Mouse (Mus musculus) neural tube, embryonic 11.5 days (tissue): ENCODE measurements around the gene Cox11. TPM values are rescaled to one million over a fixed set of nuclear protein-coding genes. Genes with fewer than 3 reads are reported as not detected.

Experiments
- ATAC-seq: fragments of 200-750 bp; cut with Nextera tagmentation; 2 replicates; pipeline ENCODE4 v1.8.0; 2017; ENCODE audit warnings: moderate number of reproducible peaks, mild to moderate bottlenecking, moderate TSS enrichment, moderate library complexity; ENCODE audit not compliant: insufficient read depth, low FRiP score, low TSS enrichment
- DNase-seq: peaks from one replicate; pipeline ENCODE4 v3.0.0-alpha.2; 2015; ENCODE audit warnings: low spot score
- H3K27ac ChIP-seq: fragments of 300-500 bp; sonication (generic); 2 replicates; pipeline ENCODE4 v1.5.1; 2014; ENCODE audit warnings: low read depth, mild to moderate bottlenecking, low read length
- H3K27me3 ChIP-seq: fragments of 300-500 bp; sonication (generic); 2 replicates; pipeline ENCODE4 v1.6.1; 2014; ENCODE audit warnings: mild to moderate bottlenecking, low read length, mixed read lengths; ENCODE audit not compliant: control insufficient read depth, insufficient read depth
- H3K36me3 ChIP-seq: fragments of 300-500 bp; sonication (generic); 2 replicates; pipeline ENCODE4 v1.6.1; 2014; ENCODE audit warnings: mild to moderate bottlenecking, low read length, moderate library complexity, mixed read lengths; ENCODE audit not compliant: control insufficient read depth, insufficient read depth
- H3K4me1 ChIP-seq: fragments of 300-500 bp; sonication (generic); 2 replicates; pipeline ENCODE4 v1.6.1; 2014; ENCODE audit warnings: low read length, mixed read lengths; ENCODE audit not compliant: control insufficient read depth, insufficient read depth
- H3K4me2 ChIP-seq: fragments of 300-500 bp; sonication (generic); 2 replicates; pipeline ENCODE4 v1.6.1; 2014; ENCODE audit warnings: low read depth, mild to moderate bottlenecking, moderate library complexity
- H3K4me3 ChIP-seq: fragments of 300-500 bp; sonication (generic); 2 replicates; pipeline ENCODE4 v1.5.1; 2014; ENCODE audit warnings: low read depth, low read length
- H3K9ac ChIP-seq: fragments of 300-500 bp; sonication (generic); 2 replicates; pipeline ENCODE4 v1.6.1; 2014; ENCODE audit warnings: mild to moderate bottlenecking, low read length
- H3K9me3 ChIP-seq: fragments of 300-500 bp; sonication (generic); 2 replicates; pipeline ENCODE4 v1.6.1; 2016; ENCODE audit warnings: low read length; ENCODE audit not compliant: control insufficient read depth
- WGBS: fragments of 180-500 bp; shearing (Covaris S2); extraction: QIAGEN DNeasy Blood & Tissue Kit; methylation state at CpG from one replicate; pipeline ENCODE4 v1.1.7; 2014; 5-methylcytosine and 5-hydroxymethylcytosine counted together
- polyA plus RNA-seq: library from polyadenylated mRNA; unstranded; fragments of >200 nt; fragmentation: Nextera tagmentation; extraction: Ambion mirVana; gene quantifications from 2 replicates; pipeline ENCODE4 v1.2.1, GENCODE M21; 2014

Cox11 gene
- polyA plus RNA-seq, 1 experiment from 2014 or later = 23.6 TPM

DNA sequence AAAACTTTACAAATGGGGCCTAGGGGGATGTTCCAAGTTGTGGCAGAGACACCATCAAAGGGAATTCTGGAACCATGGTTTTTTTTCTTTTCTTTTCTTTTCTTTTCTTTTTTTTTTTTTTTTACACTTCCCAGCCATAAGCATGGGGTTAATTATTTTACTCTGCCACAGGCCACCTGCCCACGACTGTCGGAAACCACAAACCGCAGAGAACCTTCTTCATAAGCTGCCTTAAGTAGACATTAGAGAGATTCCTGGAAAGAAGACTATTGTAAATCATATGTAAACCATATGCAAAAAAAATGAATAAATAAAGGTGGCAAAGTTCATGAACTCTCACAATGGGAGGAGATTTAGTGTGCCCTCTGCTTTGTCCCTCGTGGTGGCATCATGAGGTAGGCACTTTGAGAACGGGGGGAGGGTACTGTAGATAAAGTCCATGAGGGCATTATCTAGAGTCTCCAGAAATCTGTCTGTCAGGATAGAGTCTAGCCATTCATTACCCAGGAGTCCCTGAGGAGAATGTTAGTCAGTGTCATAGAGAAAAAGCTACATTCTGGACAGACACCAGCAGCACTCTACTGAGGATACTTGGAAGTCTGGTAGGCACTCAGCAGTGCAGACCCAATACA is 37.6 kb downstream of the Cox11 start:
- DNase-seq (no peak), ATAC-seq (no peak)
- no peaks in the 10 kb centered on the region for H3K9me3 ChIP-seq
- H3K9ac ChIP-seq = no peak overlapping the region
- no peaks in the 10 kb centered on the region for H3K36me3 ChIP-seq
- no peak overlapping the region for H3K4me3 ChIP-seq
- WGBS = 78% methylated on average over 5 of the region's 5 CpGs
- no peaks in the 10 kb centered on the region for H3K27me3 ChIP-seq
- no peaks in the 10 kb centered on the region for H3K4me1 ChIP-seq
- no peak overlapping the region for H3K4me2 ChIP-seq
- no peak overlapping the region for H3K27ac ChIP-seq

DNA sequence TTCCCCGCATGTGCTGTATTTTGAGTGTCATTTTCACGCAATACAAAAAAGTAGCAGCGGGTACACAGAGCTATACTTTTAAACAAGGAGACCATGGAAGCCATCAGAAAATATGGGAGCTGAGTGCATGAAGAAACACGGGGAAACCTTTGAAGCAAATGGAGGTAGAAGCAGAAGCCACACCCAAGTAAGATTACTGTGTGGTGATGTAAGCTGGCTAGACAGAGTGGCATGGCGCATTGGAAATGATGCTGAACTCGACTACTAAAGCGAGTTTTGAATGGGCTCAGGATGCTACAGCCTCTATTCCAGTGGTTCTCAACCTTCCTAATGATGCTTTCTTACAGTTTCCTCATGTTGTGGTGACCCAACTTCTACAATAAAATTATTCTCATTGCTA is 39.1 kb downstream of the Cox11 start:
- Histone ChIP-seq H3K9ac (no peak overlapping the region), H3K27ac (no peak overlapping the region), H3K36me3 (no peaks in the 10 kb centered on the region), H3K4me3 (no peak overlapping the region), H3K4me1 (no peaks in the 10 kb centered on the region), H3K4me2 (no peak overlapping the region), H3K9me3 (no peaks in the 10 kb centered on the region), H3K27me3 (no peaks in the 10 kb centered on the region)
- no peak for ATAC-seq
- DNase-seq = no peak
- whole genome bisulfite sequencing = 95% methylated on average over 7 of the region's 7 CpGs

DNA sequence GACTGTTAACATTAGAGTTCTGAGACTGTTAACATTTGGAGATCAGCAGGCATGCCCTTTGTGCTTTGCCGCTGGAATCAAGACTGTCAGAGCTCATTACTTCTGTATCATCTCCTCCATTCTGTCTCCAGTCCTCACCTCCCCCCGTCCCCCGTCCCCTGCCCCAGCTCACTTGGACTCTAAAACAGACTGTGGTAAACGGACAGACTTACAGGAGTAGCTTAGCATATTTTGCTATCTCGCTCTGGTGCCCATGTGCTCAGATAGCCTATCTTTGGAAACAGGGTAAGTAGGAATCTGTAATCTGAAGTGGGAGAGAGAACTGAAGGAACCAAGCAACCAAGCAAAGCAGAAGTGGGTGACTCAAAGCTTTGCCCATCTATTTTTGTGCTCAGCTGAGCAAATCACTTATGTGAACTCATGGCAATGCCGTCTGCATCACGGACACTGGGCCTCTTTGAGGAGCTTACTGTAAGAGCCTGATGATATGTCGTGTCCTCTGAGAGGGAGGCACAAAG is 39.9 kb downstream of the Cox11 start:
- DNase-seq (no peak), ATAC-seq (no peak)

DNA sequence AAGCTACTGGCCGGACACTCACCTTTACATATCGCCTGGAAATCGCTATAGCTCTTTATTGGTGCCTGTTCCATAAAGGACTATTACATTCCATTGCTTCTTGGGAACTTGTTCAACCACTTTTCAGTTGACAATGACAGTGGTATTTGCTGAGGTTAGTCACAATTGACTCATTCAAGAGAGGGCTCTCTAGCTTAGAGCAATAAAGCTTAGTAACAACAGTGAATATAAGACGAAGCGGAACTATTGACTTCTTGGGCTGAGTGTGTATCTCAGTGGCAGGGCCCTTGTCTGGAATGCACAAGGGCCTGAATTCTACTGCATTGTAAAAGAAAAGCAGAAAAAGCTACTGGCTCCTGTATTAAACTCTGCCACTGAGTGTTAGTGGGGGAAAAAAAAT is 40.6 kb downstream of the Cox11 start:
- no peak overlapping the region for H3K4me2 ChIP-seq
- H3K9me3 ChIP-seq = no peaks in the 10 kb centered on the region
- ATAC-seq (no peak), DNase-seq (no peak)
- H3K27ac ChIP-seq = no peak overlapping the region
- H3K36me3 ChIP-seq = no peaks in the 10 kb centered on the region
- no peak overlapping the region for H3K4me3 ChIP-seq
- WGBS = 89% methylated on average over 5 of the region's 5 CpGs
- no peaks in the 10 kb centered on the region for H3K4me1 ChIP-seq
- no peak overlapping the region for H3K9ac ChIP-seq
- no peaks in the 10 kb centered on the region for H3K27me3 ChIP-seq

More for the DNA sequence above, 39.9 kb downstream of the Cox11 start:
- H3K27me3 ChIP-seq = no peaks in the 10 kb centered on the region
- H3K4me3 ChIP-seq = no peak overlapping the region
- H3K36me3 ChIP-seq = no peaks in the 10 kb centered on the region
- no peaks in the 10 kb centered on the region for H3K9me3 ChIP-seq
- WGBS = 70% methylated on average over 8 of the region's 8 CpGs
- H3K9ac ChIP-seq = no peak overlapping the region
- H3K4me2 ChIP-seq = no peak overlapping the region
- no peaks in the 10 kb centered on the region for H3K4me1 ChIP-seq
- H3K27ac ChIP-seq = no peak overlapping the region

DNA sequence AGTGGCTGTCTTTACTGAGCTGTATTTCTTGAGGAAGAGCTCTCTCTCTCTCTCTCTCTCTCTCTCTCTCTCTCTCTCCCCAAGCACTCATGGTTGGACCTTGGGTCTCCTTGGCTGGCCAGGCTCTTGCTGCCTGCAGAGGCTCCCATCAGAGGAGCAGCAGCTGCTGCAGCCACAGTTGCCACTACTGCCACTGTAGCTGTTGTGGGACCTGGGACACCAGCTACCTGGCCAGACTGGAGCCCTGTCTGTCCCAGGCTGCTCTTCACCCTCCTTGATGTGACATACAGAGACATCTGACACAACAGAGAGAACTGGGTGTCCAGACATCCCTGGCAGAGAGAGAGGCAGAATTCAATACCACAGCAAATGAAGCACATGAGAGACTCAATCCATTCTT is 43.2 kb downstream of the Cox11 start:
- H3K9ac ChIP-seq = no peak overlapping the region
- H3K36me3 ChIP-seq = no peaks in the 10 kb centered on the region
- ATAC-seq = no peak
- H3K4me2 ChIP-seq = no peak overlapping the region
- no peak for DNase-seq
- H3K27ac ChIP-seq = no peak overlapping the region
- no peaks in the 10 kb centered on the region for H3K9me3 ChIP-seq
- no peak overlapping the region for H3K4me3 ChIP-seq
- no peaks in the 10 kb centered on the region for H3K27me3 ChIP-seq
- no peaks in the 10 kb centered on the region for H3K4me1 ChIP-seq

DNA sequence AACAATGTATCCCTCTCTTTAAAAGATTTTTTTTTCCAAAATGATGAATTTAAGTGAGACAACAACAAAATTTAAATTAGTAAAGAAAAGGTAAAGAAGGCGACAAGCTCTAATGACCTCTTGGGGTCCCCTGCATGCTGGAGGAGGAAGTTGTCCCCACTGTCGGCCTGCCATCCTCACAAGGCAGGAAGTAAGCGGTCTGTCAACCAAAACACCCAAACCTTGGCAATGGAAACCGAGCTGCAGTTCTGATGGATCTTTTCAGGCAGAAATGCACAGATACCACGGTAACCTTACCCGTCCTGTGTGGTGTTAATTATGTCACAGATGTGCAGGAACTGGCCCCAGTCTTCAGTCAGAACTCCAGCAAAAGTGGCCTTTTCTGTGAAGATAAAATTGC is 46.8 kb downstream of the Cox11 start:
- 68% methylated on average over 6 of the region's 6 CpGs for WGBS
- H3K27me3 ChIP-seq = no peaks in the 10 kb centered on the region
- no peaks in the 10 kb centered on the region; the same call in 1 of the 2 replicates for H3K4me1 ChIP-seq
- H3K4me2 ChIP-seq = no peak overlapping the region
- ATAC-seq (no peak), DNase-seq (no peak)
- no peak overlapping the region for H3K27ac ChIP-seq
- peaks cover 4% of the 10 kb centered on the region; the same call in 1 of the 2 replicates for H3K9me3 ChIP-seq
- no peaks in the 10 kb centered on the region for H3K36me3 ChIP-seq
- H3K4me3 ChIP-seq = no peak overlapping the region
- no peak overlapping the region for H3K9ac ChIP-seq

DNA sequence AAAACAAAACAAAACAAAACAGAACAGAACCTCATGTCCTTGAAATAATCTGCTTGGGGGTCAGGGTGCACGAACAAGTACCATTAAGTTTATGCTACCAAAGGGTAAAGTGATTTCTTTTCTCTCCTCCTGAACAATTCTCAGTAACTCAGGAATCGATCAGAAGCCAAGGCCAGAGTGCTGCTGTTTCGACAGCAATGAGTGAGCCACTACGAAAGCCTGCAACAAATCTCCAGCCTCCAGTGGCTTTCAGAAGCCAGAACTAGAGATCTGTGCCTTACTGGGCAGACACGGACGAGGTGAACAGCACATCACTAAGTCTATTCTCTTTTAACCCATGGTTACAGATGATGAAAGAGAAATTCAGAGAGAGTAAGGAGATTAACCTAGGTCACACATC is 47.2 kb downstream of the Cox11 start:
- no peak for ATAC-seq

DNA sequence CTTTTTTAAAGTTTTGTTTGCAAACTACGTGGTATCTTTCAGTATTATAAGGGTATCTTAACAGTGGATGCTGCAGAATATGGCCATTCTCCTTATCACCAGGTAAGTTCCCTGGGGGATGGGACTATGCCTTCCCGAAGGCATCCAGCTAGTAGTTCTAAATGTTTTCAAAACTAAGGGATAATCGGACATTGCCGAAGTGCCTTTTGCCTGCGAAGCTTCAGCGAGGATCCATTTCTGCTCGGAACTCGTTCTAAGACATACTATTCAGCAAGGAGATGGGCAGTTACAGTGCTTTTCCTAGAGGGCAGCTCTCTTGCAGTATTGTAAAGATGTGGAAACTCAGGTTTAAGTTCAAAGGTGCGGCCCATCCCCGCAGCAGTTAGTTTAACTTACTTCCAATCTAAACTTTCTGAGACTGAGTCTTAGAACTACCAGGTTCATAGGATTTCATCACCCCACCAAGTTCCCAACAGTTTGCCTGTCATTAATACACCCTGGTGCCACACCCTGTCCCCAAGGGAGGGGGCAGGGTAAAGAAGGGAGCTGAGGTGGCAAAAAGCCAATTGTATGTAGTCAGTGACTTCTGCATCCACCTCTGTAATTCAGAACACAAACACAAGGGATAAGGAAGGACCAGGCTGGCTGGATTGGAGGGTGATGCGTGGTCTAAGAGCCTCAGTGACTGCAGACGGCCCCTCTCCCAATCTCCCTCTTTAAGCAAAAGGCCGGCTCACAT is 48.5 kb downstream of the Cox11 start:
- Histone ChIP-seq H3K9ac (no peak overlapping the region), H3K27ac (no peak overlapping the region), H3K4me2 (peak overlapping the region; percentile 78), H3K4me3 (peak overlapping the region; percentile 56), H3K9me3 (peaks cover 4% of the 10 kb centered on the region; the same call in 1 of the 2 replicates), H3K4me1 (no peaks in the 10 kb centered on the region; the same call in 1 of the 2 replicates), H3K36me3 (no peaks in the 10 kb centered on the region), H3K27me3 (no peaks in the 10 kb centered on the region)
- DNase-seq (no peak), ATAC-seq (peak; percentile 14; the same call in 1 of the 2 replicates)
- WGBS = 69% methylated on average over 13 of the region's 13 CpGs

More for the DNA sequence above, 47.2 kb downstream of the Cox11 start:
- no peaks in the 10 kb centered on the region; the same call in 1 of the 2 replicates for H3K4me1 ChIP-seq
- no peak overlapping the region for H3K4me3 ChIP-seq
- no peak overlapping the region for H3K27ac ChIP-seq
- no peak overlapping the region for H3K4me2 ChIP-seq
- no peaks in the 10 kb centered on the region for H3K27me3 ChIP-seq
- 83% methylated on average over 6 of the region's 6 CpGs for WGBS
- DNase-seq = no peak
- H3K36me3 ChIP-seq = no peaks in the 10 kb centered on the region
- peaks cover 4% of the 10 kb centered on the region; the same call in 1 of the 2 replicates for H3K9me3 ChIP-seq
- H3K9ac ChIP-seq = no peak overlapping the region
